Mouse (Mus musculus) embryonic stem cell, embryonic (primary cell): ENCODE results near the gene Ralgapb.

Experiments used
- CTCF ChIA-PET, 4 experiments: fragments of 300-600 bp in 2 of 4; fragments of 350-600 bp in 2 of 4; sonication (Branson Sonifier 250); formaldehyde crosslinking; loops; one replicate each; lab custom pipeline; 2022; ENCODE audit warnings: inconsistent platforms in 2 of 4; lab: Charles Lee
- POLR2A ChIA-PET, 4 experiments: fragments of 300-600 bp in 2 of 4; fragments of 350-600 bp in 2 of 4; sonication (Branson Sonifier 250); formaldehyde crosslinking; loops; one replicate each; lab custom pipeline; 2022; ENCODE audit warnings: antibody characterized with exemption in 4 of 4, inconsistent platforms in 1 of 4; lab: Charles Lee

The Ralgapb gene

DNA sequence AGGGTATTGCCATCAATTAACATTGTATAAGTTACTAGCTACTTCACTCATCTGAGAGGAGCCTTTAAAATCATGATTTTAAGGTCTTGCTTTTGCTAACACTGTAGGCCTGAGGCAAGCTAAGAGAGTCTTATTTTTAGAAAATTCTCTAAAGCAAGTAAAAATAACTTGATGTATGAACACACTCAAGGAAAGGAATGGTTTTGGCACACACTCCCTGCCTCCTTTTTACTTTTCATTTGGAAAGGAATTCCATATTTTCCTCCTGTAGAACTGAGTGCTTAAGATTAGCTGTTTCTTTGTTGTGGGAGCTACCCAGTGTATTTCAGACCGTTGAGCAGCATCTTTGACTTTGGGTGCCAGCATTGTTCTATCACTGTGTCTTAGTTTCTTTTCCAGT lies 64.5 kb downstream of the Ralgapb start:
- POLR2A ChIA-PET: interaction anchor here in 2 of 4 experiments (0.5 to 1.2 kb wide), 3 partner anchors 10 to 334 kb away, joined by 4 to 15 read pairs (median 5); no protein-coding TSS in a partner anchor
- CTCF ChIA-PET: interaction anchor here in 1 of 4 experiments (0.6 to 0.7 kb wide), 2 partner anchors 11 to 178 kb away, joined by 3 read pairs; no protein-coding TSS in a partner anchor

- ChIA-PET POLR2A (no interaction called here), CTCF (no interaction called here)
Measured at GRCm38 (mm10) chr2:158477640-158478039, 68.0 kb downstream of the Ralgapb start.

GRCm38 (mm10) chr2:158498457-158498856 lies 88.8 kb downstream of the Ralgapb start:
- ChIA-PET CTCF (interaction anchor here in 1 of 4 experiments (1.1 kb wide), 1 partner anchor 155 kb away, joined by 3 read pairs; no protein-coding TSS in a partner anchor), POLR2A (interaction anchor here in 3 of 4 experiments (0.6 to 1.7 kb wide), 5 partner anchors 8 to 43 kb away, joined by 3 to 7 read pairs (median 3); no protein-coding TSS in a partner anchor)

DNA sequence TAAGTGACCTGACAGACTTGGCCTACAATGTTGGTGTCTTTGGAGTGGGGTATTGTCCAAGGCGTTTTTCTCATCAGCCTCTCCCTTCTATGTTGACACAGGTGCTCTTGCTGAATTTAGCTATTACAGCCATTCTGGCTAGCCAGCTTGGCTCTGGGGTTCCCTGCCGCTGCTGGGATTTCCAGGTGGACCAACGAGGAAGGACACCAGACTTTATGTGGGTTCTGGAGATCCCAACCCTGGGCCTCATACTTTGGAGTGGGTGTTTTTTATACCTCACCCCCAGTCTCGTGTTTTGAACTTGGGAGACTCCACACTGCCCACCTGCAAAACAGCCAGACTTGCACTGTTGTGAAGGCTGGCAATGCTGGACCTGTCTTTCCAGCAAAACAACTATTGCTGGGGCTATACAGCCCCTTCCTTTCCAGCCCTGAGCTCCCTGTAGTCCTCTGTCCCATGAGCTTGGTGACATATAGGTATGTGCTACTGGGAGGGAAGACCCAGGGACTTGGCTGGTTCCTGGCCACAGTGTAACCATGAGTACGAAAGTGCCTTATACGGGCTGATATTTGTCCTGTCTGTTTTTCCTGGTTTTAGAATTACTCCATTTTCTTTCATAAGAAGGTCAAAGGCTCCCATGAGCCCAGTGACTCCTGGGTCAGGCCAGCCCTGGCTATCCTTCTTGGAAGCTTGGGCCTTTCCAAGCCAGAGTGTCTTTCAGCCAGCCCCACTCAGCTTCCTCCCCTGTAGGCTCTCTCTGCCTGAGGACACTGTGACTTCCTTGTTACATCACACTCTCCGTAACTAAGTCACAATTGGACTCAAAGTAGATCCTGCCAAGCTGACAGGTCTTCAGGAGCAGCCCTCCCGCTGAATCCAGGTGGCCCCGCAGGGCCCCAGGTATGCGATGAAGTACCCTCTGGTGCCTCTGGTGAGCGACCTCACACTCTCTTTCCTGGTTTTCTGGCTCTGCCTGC lies 92.5 kb downstream of the Ralgapb start, which contains the start of gene Adig:
Gene Adig (plus strand): TSS at position 777 of the 977 bp plus-strand sequence.
- ChIA-PET POLR2A (interaction anchor here in 1 of 4 experiments (0.9 to 1.8 kb wide), 3 partner anchors 9 to 16 kb away, joined by 3 to 4 read pairs (median 3); no protein-coding TSS in a partner anchor), CTCF (interaction anchor here in 2 of 4 experiments (0.7 to 1.2 kb wide), 3 partner anchors 28 to 151 kb away, joined by 3 to 5 read pairs (median 3); no protein-coding TSS in a partner anchor)

- ChIA-PET POLR2A (interaction anchor here in 1 of 4 experiments (0.7 to 1.2 kb wide), 3 partner anchors 8 to 24 kb away, joined by 3 read pairs; no protein-coding TSS in a partner anchor), CTCF (interaction anchor here in 3 of 4 experiments (0.5 to 1.2 kb wide), 4 partner anchors 15 to 222 kb away, joined by 3 to 4 read pairs (median 3); no protein-coding TSS in a partner anchor)
Measured at GRCm38 (mm10) chr2:158503226-158503625, 93.6 kb downstream of the Ralgapb start.

DNA sequence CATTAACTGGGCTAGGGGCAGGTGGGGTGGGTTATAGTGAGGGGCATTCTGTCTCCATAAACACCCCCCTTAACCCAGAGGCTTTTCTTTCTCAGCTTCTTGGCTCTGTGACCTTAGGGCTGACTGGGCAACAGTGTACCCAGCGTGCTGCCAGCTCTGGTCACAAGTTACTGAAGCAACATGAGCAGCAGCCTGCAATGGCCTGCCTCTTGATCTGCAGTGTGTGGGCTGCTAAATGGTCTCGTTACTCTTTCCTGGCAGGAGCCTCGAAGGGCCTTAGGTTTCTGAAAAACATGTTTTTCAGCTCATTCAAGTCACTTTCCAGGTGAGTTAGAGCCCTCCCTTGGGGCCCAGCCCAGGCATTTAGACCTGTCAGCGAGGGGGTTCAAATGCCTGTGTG lies 94.0 kb downstream of the Ralgapb start:
- POLR2A ChIA-PET: interaction anchor here in 1 of 4 experiments (0.7 to 1.2 kb wide), 3 partner anchors 8 to 24 kb away, joined by 3 read pairs; no protein-coding TSS in a partner anchor

GRCm38 (mm10) chr2:158506475-158506874 lies 96.8 kb downstream of the Ralgapb start:
- CTCF ChIA-PET: interaction anchor here in 1 of 4 experiments (1.3 kb wide), 1 partner anchor 146 kb away, joined by 3 read pairs; no protein-coding TSS in a partner anchor

More for the DNA sequence above, 94.0 kb downstream of the Ralgapb start:
- CTCF ChIA-PET: interaction anchor here in 3 of 4 experiments (0.5 to 1.0 kb wide), 3 partner anchors 15 to 222 kb away, joined by 3 to 4 read pairs (median 3); no protein-coding TSS in a partner anchor

GRCm38 (mm10) chr2:158507046-158507445 lies 97.4 kb downstream of the Ralgapb start:
- ChIA-PET POLR2A (interaction anchor here in 1 of 4 experiments (1.8 kb wide), 1 partner anchor 9 kb away, joined by 7 read pairs; no protein-coding TSS in a partner anchor), CTCF (interaction anchor here in 1 of 4 experiments (1.3 kb wide), 1 partner anchor 146 kb away, joined by 3 read pairs; no protein-coding TSS in a partner anchor)

More at GRCm38 (mm10) chr2:158506475-158506874, 96.8 kb downstream of the Ralgapb start:
- POLR2A ChIA-PET: interaction anchor here in 1 of 4 experiments (1.8 kb wide), 1 partner anchor 9 kb away, joined by 7 read pairs; no protein-coding TSS in a partner anchor

DNA sequence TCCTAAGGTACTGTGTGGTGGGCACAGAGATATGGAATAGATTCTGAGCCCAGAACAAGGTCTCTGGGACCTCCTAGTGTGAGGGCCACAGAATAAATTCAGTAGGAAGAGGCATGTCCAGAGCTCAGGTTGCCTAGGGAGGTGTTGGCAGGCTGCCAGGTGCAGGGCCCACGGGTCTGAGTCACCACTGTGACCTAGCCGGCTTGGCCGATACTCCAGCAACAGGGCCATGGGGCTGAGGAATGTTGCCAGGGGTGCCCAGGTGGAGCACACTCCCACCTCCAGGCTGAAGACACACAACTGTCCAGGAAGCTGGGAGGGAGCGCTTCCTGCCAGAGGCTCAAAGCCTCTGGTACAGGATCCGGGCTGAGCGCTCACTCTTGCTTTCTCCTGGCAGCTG lies 101.0 kb downstream of the Ralgapb start:
- ChIA-PET POLR2A (interaction anchor here in 2 of 4 experiments (0.6 to 1.3 kb wide), 3 partner anchors 9 to 138 kb away, joined by 4 to 6 read pairs (median 4); partner anchors contain the start of gene Adig (in 1 of the 2)), CTCF (interaction anchor here in 2 of 4 experiments (0.6 to 1.2 kb wide), 7 partner anchors 9 to 318 kb away, joined by 3 to 5 read pairs (median 4); partner anchors contain the start of gene Actr5 (in 1 of the 2))

DNA sequence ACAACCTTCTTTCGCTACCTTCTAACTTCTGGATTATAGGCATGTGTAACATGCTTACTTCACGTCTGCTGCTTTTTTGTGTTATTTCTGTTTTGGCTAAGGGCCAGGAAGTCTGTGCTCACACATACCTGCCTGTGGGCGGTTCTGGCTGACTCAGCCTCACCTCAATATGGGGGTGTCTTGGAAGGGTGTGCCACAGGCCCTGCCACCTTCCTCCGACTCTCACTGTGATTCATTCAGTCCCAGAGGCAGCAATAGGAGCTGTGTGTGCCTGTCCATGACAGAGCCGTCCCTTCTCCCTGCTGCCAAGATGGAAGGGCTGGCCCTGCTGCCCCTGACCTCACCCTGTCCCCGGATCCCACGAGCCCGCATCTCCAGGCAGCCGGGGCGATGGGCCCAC lies 102.9 kb downstream of the Ralgapb start, which contains the start of gene Arhgap40:
Gene Arhgap40 (plus strand): TSS at position 269 of the 400 bp plus-strand sequence.
- CTCF ChIA-PET: interaction anchor here in 3 of 4 experiments (0.6 to 1.0 kb wide), 3 partner anchors 17 to 141 kb away, joined by 3 to 4 read pairs (median 3); no protein-coding TSS in a partner anchor
- POLR2A ChIA-PET: no interaction called here

DNA sequence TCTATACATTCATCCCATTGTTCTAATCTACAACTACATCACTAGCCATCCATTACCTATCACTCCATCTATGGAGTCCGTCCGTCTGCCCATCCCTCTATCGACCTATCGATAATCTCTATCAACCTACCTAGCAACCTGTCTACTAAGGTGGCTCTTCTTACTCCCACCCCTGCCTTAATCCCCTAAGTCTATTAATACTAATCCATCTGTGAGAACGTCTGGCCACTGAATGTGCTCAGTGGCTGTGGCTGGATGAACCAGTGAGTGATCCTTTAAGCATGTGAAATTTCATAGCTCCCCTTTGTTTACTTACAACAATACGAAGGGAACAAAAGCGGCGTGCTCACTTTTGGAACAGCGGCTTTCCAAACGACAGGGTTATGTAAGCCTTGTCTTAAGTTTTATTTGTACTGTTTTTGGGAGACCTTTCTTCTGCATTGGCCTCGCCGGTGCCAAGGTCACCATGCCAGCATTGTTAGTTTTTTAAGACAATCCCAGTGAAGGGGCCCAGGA lies 104.2 kb downstream of the Ralgapb start:
- POLR2A ChIA-PET: no interaction called here
- CTCF ChIA-PET: no interaction called here

GRCm38 (mm10) chr2:158518583-158518982 lies 108.9 kb downstream of the Ralgapb start:
- ChIA-PET POLR2A (interaction anchor here in 1 of 4 experiments (1.0 kb wide), 1 partner anchor 17 kb away, joined by 3 read pairs; no protein-coding TSS in a partner anchor), CTCF (interaction anchor here (0.5 to 1.4 kb wide), 6 partner anchors 8 to 106 kb away, joined by 3 to 5 read pairs (median 4); partner anchors contain the start of gene Actr5 (in 1 of the 4))

DNA sequence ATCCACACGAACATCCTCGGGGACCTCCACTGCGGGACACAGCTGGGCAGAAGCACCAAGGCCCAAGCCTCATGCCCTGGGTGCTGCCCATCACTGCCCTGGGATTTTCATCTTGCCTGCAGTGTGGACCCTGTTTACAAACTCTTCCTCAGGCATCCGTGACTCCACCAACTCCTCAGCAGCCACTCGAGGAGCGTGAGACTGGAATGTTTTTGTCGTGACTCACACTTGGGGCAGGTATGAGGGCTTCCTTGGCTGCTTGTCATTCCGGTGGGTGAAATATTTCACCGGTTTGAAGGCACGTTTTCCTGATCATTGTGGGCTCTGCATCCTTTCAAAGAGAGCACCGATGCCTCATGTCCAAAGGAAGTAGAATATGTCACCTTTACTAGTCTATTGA lies 109.4 kb downstream of the Ralgapb start:
- ChIA-PET POLR2A (interaction anchor here in 2 of 4 experiments (0.6 to 1.0 kb wide), 2 partner anchors 18 to 92 kb away, joined by 3 to 4 read pairs; no protein-coding TSS in a partner anchor), CTCF (interaction anchor here in 1 of 4 experiments (0.7 to 1.4 kb wide), 2 partner anchors 8 to 27 kb away, joined by 3 to 4 read pairs; no protein-coding TSS in a partner anchor)

GRCm38 (mm10) chr2:158519800-158520199 lies 110.2 kb downstream of the Ralgapb start:
- ChIA-PET CTCF (interaction anchor here in 2 of 4 experiments (1.4 to 1.9 kb wide), 2 partner anchors 9 to 10 kb away, joined by 4 read pairs; no protein-coding TSS in a partner anchor), POLR2A (interaction anchor here in 1 of 4 experiments (0.6 kb wide), 1 partner anchor 91 kb away, joined by 4 read pairs; no protein-coding TSS in a partner anchor)

GRCm38 (mm10) chr2:158523060-158523459 lies 113.4 kb downstream of the Ralgapb start:
- POLR2A ChIA-PET: interaction anchor here in 1 of 4 experiments (0.5 kb wide), 1 partner anchor 25 kb away, joined by 3 read pairs; no protein-coding TSS in a partner anchor

DNA sequence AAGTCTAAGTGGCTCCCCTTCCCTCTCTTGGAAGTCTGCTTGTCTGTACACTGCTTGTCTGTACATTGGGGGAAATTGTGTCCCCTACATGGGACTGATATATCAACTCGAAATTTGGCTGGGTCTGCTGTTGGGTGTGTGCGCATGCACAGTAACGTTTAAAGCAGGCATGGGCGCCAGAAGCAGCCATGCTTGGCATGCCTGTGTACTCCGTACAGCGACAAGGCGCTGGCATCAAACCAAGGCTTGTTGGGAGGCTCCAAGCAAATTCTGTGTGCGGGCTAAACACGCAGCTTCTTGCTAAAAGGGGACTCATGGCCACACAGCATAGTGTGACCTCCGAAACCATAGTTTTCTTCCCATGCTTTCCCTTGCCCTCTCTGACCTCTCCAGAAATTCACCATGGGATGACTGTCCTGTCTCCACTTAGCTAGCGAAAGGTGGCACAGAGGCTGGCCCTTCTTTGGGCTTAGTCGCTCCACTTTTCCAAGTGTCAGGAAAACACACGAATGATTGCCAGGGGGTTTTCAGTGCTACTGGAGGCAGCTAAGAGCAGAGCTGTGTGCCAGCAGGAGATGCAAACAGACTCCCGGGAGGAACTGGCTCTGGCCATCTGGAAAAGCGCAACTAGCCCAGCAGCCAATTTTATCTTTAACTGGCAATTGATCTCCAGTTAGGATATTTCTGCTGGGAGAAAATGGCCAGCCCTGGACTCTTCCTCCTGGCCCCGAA lies 114.6 kb downstream of the Ralgapb start:
- CTCF ChIA-PET: interaction anchor here in 2 of 4 experiments (0.5 to 1.3 kb wide), 5 partner anchors 22 to 144 kb away, joined by 3 to 6 read pairs (median 3); no protein-coding TSS in a partner anchor
- POLR2A ChIA-PET: interaction anchor here in 1 of 4 experiments (0.6 to 0.8 kb wide), 2 partner anchors 15 to 334 kb away, joined by 3 read pairs; no protein-coding TSS in a partner anchor

More at GRCm38 (mm10) chr2:158523060-158523459, 113.4 kb downstream of the Ralgapb start:
- CTCF ChIA-PET: interaction anchor here in 1 of 4 experiments (0.7 kb wide), 1 partner anchor 11 kb away, joined by 3 read pairs; no protein-coding TSS in a partner anchor
